Mouse (Mus musculus) lung, adult 2 months (tissue): ENCODE measurements around the gene N4bp1.

ENCODE experiments used
- CTCF ChIP-seq: fragments of 200-500 bp; IDR thresholded peaks from 2 replicates; pipeline ENCODE4 v1.5.1; 2011; ENCODE audit warnings: mild to moderate bottlenecking, low read length, control low read depth; ENCODE audit not compliant: insufficient read depth
- POLR2A ChIP-seq: fragments of 200-500 bp; IDR thresholded peaks from 2 replicates; pipeline ENCODE4 v1.6.1; 2011; ENCODE audit warnings: low read depth, mild to moderate bottlenecking, control low read depth, low read length, borderline replicate concordance; ENCODE audit errors: extremely low read depth

- no peak for TF ChIP-seq CTCF
- TF ChIP-seq POLR2A: no peak
Measured at GRCm38 (mm10) chr8:86920455-86920854, 35.4 kb upstream of the N4bp1 start.
